Mouse (Mus musculus): ENCODE measurements around the gene Gm17606. TPM values are rescaled to one million over a fixed set of nuclear protein-coding genes. Genes with fewer than 3 reads are reported as not detected.

Gene Gm17606
- polyA plus RNA-seq (2015; fragmentation: Nextera tagmentation; extraction: Ambion mirVana): not detected in 2 replicates

- Histone ChIP-seq H3K9me3 (ENCODE audit: control insufficient read depth, low read length) (no peaks in the 10 kb centered on the region), H3K4me2 (ENCODE audit: low read length) (peak within 1 kb of the TSS; percentile 91), H3K4me1 (ENCODE audit: control insufficient read depth, insufficient read depth, low read depth, low read length) (peaks cover 10% of the 10 kb centered on the region), H3K9ac (ENCODE audit: low read depth, low read length) (peak within 1 kb of the TSS; percentile 94), H3K36me3 (ENCODE audit: control insufficient read depth, insufficient read depth, low read length) (peaks cover 47% of the 10 kb centered on the region), H3K4me3 (ENCODE audit: low read length) (peak within 1 kb of the TSS; percentile 82), H3K27me3 (replicated peaks; ENCODE audit: control insufficient read depth, insufficient read depth, low read length) (no peaks in the 10 kb centered on the region), H3K27ac (ENCODE audit: low read depth, low read length) (peak within 1 kb of the TSS; percentile 80)
- ATAC-seq: no peak; the same call in 1 of the 2 replicates
- WGBS: 0% methylated on average over 12 of the region's 28 CpGs
Observed at GRCm38 (mm10) chr14:54640946-54641304, at the start of gene Gm17606. TSS of gene Gm17606 (plus strand) at chr14:54640952.

GRCm38 (mm10) chr14:54591056-54591455 lies 49.7 kb upstream of the Gm17606 start:
- Histone ChIP-seq H3K4me2 (ENCODE audit: low read length) (no peak overlapping the region), H3K4me3 (ENCODE audit: low read length) (no peak overlapping the region), H3K27me3 (replicated peaks; ENCODE audit: control insufficient read depth, insufficient read depth, low read length) (no peaks in the 10 kb centered on the region), H3K27ac (ENCODE audit: low read depth, low read length) (no peak overlapping the region), H3K4me1 (ENCODE audit: control insufficient read depth, insufficient read depth, low read depth, low read length) (peaks cover 7% of the 10 kb centered on the region), H3K36me3 (ENCODE audit: control insufficient read depth, insufficient read depth, low read length) (peaks cover 2% of the 10 kb centered on the region; the same call in 1 of the 2 replicates), H3K9ac (ENCODE audit: low read depth, low read length) (no peak overlapping the region), H3K9me3 (ENCODE audit: control insufficient read depth, low read length) (no peaks in the 10 kb centered on the region)
- ATAC-seq: no peak
- WGBS: 91% methylated on average over 16 of the region's 16 CpGs

- Histone ChIP-seq H3K27ac (ENCODE audit: low read depth, low read length) (peak overlapping the region; percentile 39; the same call in 1 of the 2 replicates), H3K9ac (ENCODE audit: low read depth, low read length) (peak overlapping the region; percentile 38), H3K9me3 (ENCODE audit: control insufficient read depth, low read length) (no peaks in the 10 kb centered on the region), H3K4me1 (ENCODE audit: control insufficient read depth, insufficient read depth, low read depth, low read length) (peaks cover 7% of the 10 kb centered on the region), H3K27me3 (replicated peaks; ENCODE audit: control insufficient read depth, insufficient read depth, low read length) (no peaks in the 10 kb centered on the region), H3K36me3 (ENCODE audit: control insufficient read depth, insufficient read depth, low read length) (peaks cover 2% of the 10 kb centered on the region; the same call in 1 of the 2 replicates), H3K4me3 (ENCODE audit: low read length) (no peak overlapping the region), H3K4me2 (ENCODE audit: low read length) (no peak overlapping the region)
- ATAC-seq: peak; percentile 37; the same call in 1 of the 2 replicates
- 51% methylated on average over 10 of the region's 10 CpGs for WGBS
Observed at GRCm38 (mm10) chr14:54592319-54592934, 48.3 kb upstream of the Gm17606 start.

GRCm38 (mm10) chr14:54594055-54594454 lies 46.7 kb upstream of the Gm17606 start:
- no peak overlapping the region for H3K27ac ChIP-seq (ENCODE audit: low read depth, low read length)
- no peak overlapping the region for H3K9ac ChIP-seq (ENCODE audit: low read depth, low read length)
- H3K4me1 ChIP-seq (ENCODE audit: control insufficient read depth, insufficient read depth, low read depth, low read length): peaks cover 7% of the 10 kb centered on the region
- WGBS: 91% methylated on average over 3 of the region's 3 CpGs
- no peak overlapping the region for H3K4me2 ChIP-seq (ENCODE audit: low read length)
- H3K27me3 ChIP-seq (replicated peaks; ENCODE audit: control insufficient read depth, insufficient read depth, low read length): no peaks in the 10 kb centered on the region
- H3K9me3 ChIP-seq (ENCODE audit: control insufficient read depth, low read length): no peaks in the 10 kb centered on the region
- H3K4me3 ChIP-seq (ENCODE audit: low read length): no peak overlapping the region
- ATAC-seq: no peak
- peaks cover 2% of the 10 kb centered on the region; the same call in 1 of the 2 replicates for H3K36me3 ChIP-seq (ENCODE audit: control insufficient read depth, insufficient read depth, low read length)

GRCm38 (mm10) chr14:54594631-54595414 lies 45.9 kb upstream of the Gm17606 start:
- Histone ChIP-seq H3K36me3 (ENCODE audit: control insufficient read depth, insufficient read depth, low read length) (peaks cover 2% of the 10 kb centered on the region; the same call in 1 of the 2 replicates), H3K4me1 (ENCODE audit: control insufficient read depth, insufficient read depth, low read depth, low read length) (peaks cover 7% of the 10 kb centered on the region), H3K27ac (ENCODE audit: low read depth, low read length) (no peak overlapping the region), H3K4me3 (ENCODE audit: low read length) (no peak overlapping the region), H3K9me3 (ENCODE audit: control insufficient read depth, low read length) (no peaks in the 10 kb centered on the region), H3K4me2 (ENCODE audit: low read length) (no peak overlapping the region), H3K27me3 (replicated peaks; ENCODE audit: control insufficient read depth, insufficient read depth, low read length) (no peaks in the 10 kb centered on the region), H3K9ac (ENCODE audit: low read depth, low read length) (no peak overlapping the region)
- 0 out of 2 replicates have a peak, but pooled peaks have one; percentile 25 for ATAC-seq
- WGBS: 68% methylated on average over 28 of the region's 28 CpGs

GRCm38 (mm10) chr14:54597084-54597483 lies 43.7 kb upstream of the Gm17606 start:
- no peaks in the 10 kb centered on the region for H3K27me3 ChIP-seq (replicated peaks; ENCODE audit: control insufficient read depth, insufficient read depth, low read length)
- no peaks in the 10 kb centered on the region; the same call in 1 of the 2 replicates for H3K36me3 ChIP-seq (ENCODE audit: control insufficient read depth, insufficient read depth, low read length)
- no peak overlapping the region for H3K9ac ChIP-seq (ENCODE audit: low read depth, low read length)
- no peak overlapping the region for H3K4me2 ChIP-seq (ENCODE audit: low read length)
- no peak overlapping the region for H3K27ac ChIP-seq (ENCODE audit: low read depth, low read length)
- no peak overlapping the region for H3K4me3 ChIP-seq (ENCODE audit: low read length)
- WGBS: 79% methylated on average over 7 of the region's 7 CpGs
- no peaks in the 10 kb centered on the region for H3K9me3 ChIP-seq (ENCODE audit: control insufficient read depth, low read length)
- ATAC-seq: no peak
- H3K4me1 ChIP-seq (ENCODE audit: control insufficient read depth, insufficient read depth, low read depth, low read length): peaks cover 7% of the 10 kb centered on the region

- no peak for ATAC-seq
- no peak overlapping the region for H3K9ac ChIP-seq (ENCODE audit: low read depth, low read length)
- H3K27me3 ChIP-seq (replicated peaks; ENCODE audit: control insufficient read depth, insufficient read depth, low read length): no peaks in the 10 kb centered on the region
- no peak overlapping the region for H3K4me3 ChIP-seq (ENCODE audit: low read length)
- H3K27ac ChIP-seq (ENCODE audit: low read depth, low read length): no peak overlapping the region
- H3K4me2 ChIP-seq (ENCODE audit: low read length): no peak overlapping the region
- 68% methylated on average over 2 of the region's 2 CpGs for WGBS
- peaks cover 17% of the 10 kb centered on the region for H3K4me1 ChIP-seq (ENCODE audit: control insufficient read depth, insufficient read depth, low read depth, low read length)
- H3K36me3 ChIP-seq (ENCODE audit: control insufficient read depth, insufficient read depth, low read length): no peaks in the 10 kb centered on the region
- no peaks in the 10 kb centered on the region for H3K9me3 ChIP-seq (ENCODE audit: control insufficient read depth, low read length)
Observed at GRCm38 (mm10) chr14:54601601-54602000, 39.2 kb upstream of the Gm17606 start.

GRCm38 (mm10) chr14:54602613-54603012 lies 38.1 kb upstream of the Gm17606 start:
- H3K4me2 ChIP-seq (ENCODE audit: low read length): peak overlapping the region; percentile 66
- 35% methylated on average over 4 of the region's 4 CpGs for WGBS
- H3K27ac ChIP-seq (ENCODE audit: low read depth, low read length): peak overlapping the region; percentile 98
- peaks cover 17% of the 10 kb centered on the region for H3K4me1 ChIP-seq (ENCODE audit: control insufficient read depth, insufficient read depth, low read depth, low read length)
- no peaks in the 10 kb centered on the region for H3K9me3 ChIP-seq (ENCODE audit: control insufficient read depth, low read length)
- H3K4me3 ChIP-seq (ENCODE audit: low read length): peak overlapping the region; percentile 68
- H3K9ac ChIP-seq (ENCODE audit: low read depth, low read length): peak overlapping the region; percentile 85; the same call in 1 of the 2 replicates
- no peaks in the 10 kb centered on the region for H3K36me3 ChIP-seq (ENCODE audit: control insufficient read depth, insufficient read depth, low read length)
- no peak; the same call in 1 of the 2 replicates for ATAC-seq
- no peaks in the 10 kb centered on the region for H3K27me3 ChIP-seq (replicated peaks; ENCODE audit: control insufficient read depth, insufficient read depth, low read length)

- Histone ChIP-seq H3K36me3 (ENCODE audit: control insufficient read depth, insufficient read depth, low read length) (no peaks in the 10 kb centered on the region), H3K4me3 (ENCODE audit: low read length) (peak overlapping the region; percentile 68), H3K4me2 (ENCODE audit: low read length) (peak overlapping the region; percentile 66), H3K4me1 (ENCODE audit: control insufficient read depth, insufficient read depth, low read depth, low read length) (peaks cover 17% of the 10 kb centered on the region), H3K9me3 (ENCODE audit: control insufficient read depth, low read length) (no peaks in the 10 kb centered on the region), H3K27me3 (replicated peaks; ENCODE audit: control insufficient read depth, insufficient read depth, low read length) (no peaks in the 10 kb centered on the region), H3K9ac (ENCODE audit: low read depth, low read length) (peak overlapping the region; percentile 85), H3K27ac (ENCODE audit: low read depth, low read length) (peak overlapping the region; percentile 98)
- under 1% methylated on average over 33 of the region's 46 CpGs for WGBS
- ATAC-seq: peak; percentile 99
Observed at GRCm38 (mm10) chr14:54603038-54603654, 37.6 kb upstream of the Gm17606 start.

Data from hindbrain, embryonic 16.5 days (tissue).